Mouse (Mus musculus): ENCODE measurements at regions not wholly inside any gene's neighbourhood (a gene's known extent, or its start where the extent isn't known, plus 50 kb on each side); places are given as distances from the start of the nearest gene placed in this dataset.

DNA sequence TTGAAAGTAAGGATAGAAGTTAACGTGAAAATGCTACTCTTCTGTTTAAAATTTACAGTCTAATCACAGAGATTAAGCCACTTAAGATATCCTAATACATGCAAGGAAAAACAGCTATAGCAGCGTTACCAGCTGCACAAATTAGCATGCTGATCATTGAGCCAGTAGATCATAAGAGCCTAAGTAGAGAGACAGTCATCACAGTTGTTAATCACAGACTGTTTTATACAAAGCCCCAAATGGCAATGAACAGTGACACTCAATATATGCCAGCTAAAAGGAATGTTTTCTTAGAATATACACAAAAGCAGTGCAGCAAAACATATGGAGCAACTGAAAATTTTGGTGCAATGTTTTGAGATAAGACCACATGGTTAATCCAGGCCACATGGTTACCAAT lies 64.7 kb upstream of the Ppp1r3a start:
- no peak for DNase-seq (ENCODE audit: low read depth, low spot score)

DNA sequence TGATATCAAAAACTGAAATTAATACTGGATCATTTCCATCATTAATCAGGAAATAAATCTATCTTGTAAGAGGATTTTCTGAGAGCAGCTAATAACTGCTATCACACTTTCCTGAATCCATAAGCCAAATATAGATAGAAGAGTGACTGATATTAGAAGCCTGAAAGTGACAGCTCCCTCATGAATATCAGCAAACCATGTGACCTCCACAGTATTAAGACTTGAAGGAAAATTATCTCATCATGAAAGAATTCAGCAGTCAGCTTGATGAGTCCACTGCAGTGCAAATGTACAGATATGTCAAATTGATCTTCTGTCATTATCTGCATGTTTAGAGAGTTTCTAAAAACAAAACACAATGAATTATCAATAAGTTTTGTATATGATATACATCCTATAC lies 69.7 kb upstream of the Ppp1r3a start:
- DNase-seq (ENCODE audit: low read depth, low spot score) = no peak

GRCm38 (mm10) chr6:14838910-14839309 lies 62.2 kb upstream of the Foxp2 start:
- DNase-seq (ENCODE audit: low read depth, low spot score) = peak; percentile 23
